Mouse (Mus musculus) embryonic facial prominence, embryonic 13.5 days (tissue): ENCODE data around the gene Skida1. TPM values are rescaled to one million over a fixed set of nuclear protein-coding genes. Genes with fewer than 3 reads are reported as not detected.

ENCODE experiments used
- ATAC-seq: fragments of 200-750 bp; cut with Nextera tagmentation; 2 replicates; pipeline ENCODE4 v1.8.0; 2017; ENCODE audit warnings: low read depth; ENCODE audit not compliant: insufficient number of reproducible peaks, insufficient read depth, low FRiP score, low TSS enrichment
- H3K27ac ChIP-seq: fragments of 300-500 bp; sonication (generic); 2 replicates; pipeline ENCODE4 v1.5.1; 2015; ENCODE audit warnings: moderate library complexity, mild to moderate bottlenecking, inconsistent platforms
- H3K27me3 ChIP-seq: fragments of 300-500 bp; sonication (generic); 2 replicates; pipeline ENCODE4 v1.6.1; 2015; ENCODE audit warnings: mild to moderate bottlenecking, inconsistent platforms
- H3K36me3 ChIP-seq: fragments of 300-500 bp; sonication (generic); 2 replicates; pipeline ENCODE4 v1.6.1; 2015; ENCODE audit warnings: mild to moderate bottlenecking, inconsistent platforms
- H3K4me1 ChIP-seq: fragments of 300-500 bp; sonication (generic); 2 replicates; pipeline ENCODE4 v1.6.1; 2015; ENCODE audit warnings: inconsistent platforms
- H3K4me2 ChIP-seq: fragments of 300-500 bp; sonication (generic); 2 replicates; pipeline ENCODE4 v1.6.1; 2015; ENCODE audit warnings: moderate library complexity, mild to moderate bottlenecking, inconsistent platforms
- H3K4me3 ChIP-seq: fragments of 300-500 bp; sonication (generic); 2 replicates; pipeline ENCODE4 v1.5.1; 2015; ENCODE audit warnings: mild to moderate bottlenecking, inconsistent platforms
- H3K9ac ChIP-seq: fragments of 300-500 bp; sonication (generic); 2 replicates; pipeline ENCODE4 v1.6.1; 2015; ENCODE audit warnings: mild to moderate bottlenecking, inconsistent platforms
- H3K9me3 ChIP-seq: fragments of 300-500 bp; sonication (generic); 2 replicates; pipeline ENCODE4 v1.6.1; 2016; ENCODE audit warnings: inconsistent platforms
- WGBS: fragments of 180-500 bp; shearing (Covaris S2); methylation state at CpG from one replicate; pipeline ENCODE4 v1.1.7; 2015; ENCODE audit warnings: mixed read lengths; 5-methylcytosine and 5-hydroxymethylcytosine counted together
- polyA plus RNA-seq: library from polyadenylated mRNA; unstranded; fragments of >200 nt; fragmentation: Nextera tagmentation; extraction: Ambion mirVana; gene quantifications from 2 replicates; pipeline ENCODE4 v1.2.1, GENCODE M21; 2015

Skida1 gene
- polyA plus RNA-seq, 1 experiment from 2014 or later, result 9.8 TPM

GRCm38 (mm10) chr2:18033166-18034108, 15.4 kb downstream of the Skida1 start:
- 0 out of 2 replicates have a peak overlapping the region, but pooled peaks have one; percentile 5 for H3K27ac ChIP-seq
- H3K36me3 ChIP-seq, result no peaks in the 10 kb centered on the region
- H3K9ac ChIP-seq, result 0 out of 2 replicates have a peak overlapping the region, but pooled peaks have one; percentile 6
- 34% methylated on average over 10 of the region's 10 CpGs for WGBS
- H3K4me2 ChIP-seq, result peak overlapping the region; percentile 94; the same call in 1 of the 2 replicates
- 0 out of 2 replicates have a peak, but pooled peaks cover 3% of the 10 kb centered on the region for H3K27me3 ChIP-seq
- no peak for ATAC-seq
- no peak overlapping the region for H3K4me3 ChIP-seq
- no peaks in the 10 kb centered on the region for H3K9me3 ChIP-seq
- H3K4me1 ChIP-seq, result peaks cover 39% of the 10 kb centered on the region

- Histone ChIP-seq H3K36me3 (no peaks in the 10 kb centered on the region), H3K27ac (no peak overlapping the region), H3K9me3 (no peaks in the 10 kb centered on the region), H3K27me3 (no peaks in the 10 kb centered on the region), H3K4me1 (peaks cover 38% of the 10 kb centered on the region), H3K4me3 (no peak overlapping the region), H3K9ac (0 out of 2 replicates have a peak overlapping the region, but pooled peaks have one; percentile 6), H3K4me2 (peak overlapping the region; percentile 94; the same call in 1 of the 2 replicates)
- no peak for ATAC-seq
- WGBS, result 50% methylated on average over 5 of the region's 5 CpGs
Measured at GRCm38 (mm10) chr2:18032538-18032895, 16.3 kb downstream of the Skida1 start.

GRCm38 (mm10) chr2:18031831-18032537, 16.9 kb downstream of the Skida1 start:
- Histone ChIP-seq H3K27me3 (no peaks in the 10 kb centered on the region), H3K9ac (peak overlapping the region; percentile 83), H3K4me1 (peaks cover 41% of the 10 kb centered on the region), H3K36me3 (no peaks in the 10 kb centered on the region), H3K27ac (peak overlapping the region; percentile 33), H3K4me2 (peak overlapping the region; percentile 94), H3K4me3 (peak overlapping the region; percentile 46), H3K9me3 (no peaks in the 10 kb centered on the region)
- WGBS, result 2% methylated on average over 34 of the region's 34 CpGs
- no peak for ATAC-seq

GRCm38 (mm10) chr2:18031271-18031821, 17.5 kb downstream of the Skida1 start:
- H3K4me3 ChIP-seq, result peak overlapping the region; percentile 46
- no peaks in the 10 kb centered on the region for H3K9me3 ChIP-seq
- H3K36me3 ChIP-seq, result no peaks in the 10 kb centered on the region
- peak overlapping the region; percentile 33 for H3K27ac ChIP-seq
- peaks cover 48% of the 10 kb centered on the region for H3K4me1 ChIP-seq
- H3K9ac ChIP-seq, result peak overlapping the region; percentile 83
- 4% methylated on average over 26 of the region's 26 CpGs for WGBS
- H3K4me2 ChIP-seq, result peak overlapping the region; percentile 94
- no peak for ATAC-seq
- H3K27me3 ChIP-seq, result no peaks in the 10 kb centered on the region

GRCm38 (mm10) chr2:18030581-18030980, 18.3 kb downstream of the Skida1 start:
- Histone ChIP-seq H3K27me3 (no peaks in the 10 kb centered on the region), H3K4me2 (no peak overlapping the region), H3K36me3 (no peaks in the 10 kb centered on the region), H3K4me1 (peaks cover 52% of the 10 kb centered on the region), H3K4me3 (no peak overlapping the region), H3K9ac (no peak overlapping the region), H3K27ac (no peak overlapping the region), H3K9me3 (no peaks in the 10 kb centered on the region)
- WGBS, result 39% methylated on average over 8 of the region's 8 CpGs
- no peak for ATAC-seq

- peaks cover 53% of the 10 kb centered on the region for H3K4me1 ChIP-seq
- H3K9me3 ChIP-seq, result no peaks in the 10 kb centered on the region
- no peak overlapping the region for H3K27ac ChIP-seq
- no peak overlapping the region for H3K4me2 ChIP-seq
- 66% methylated on average over 7 of the region's 7 CpGs for WGBS
- peaks cover 5% of the 10 kb centered on the region; the same call in 1 of the 2 replicates for H3K27me3 ChIP-seq
- ATAC-seq, result no peak
- H3K36me3 ChIP-seq, result no peaks in the 10 kb centered on the region
- no peak overlapping the region for H3K9ac ChIP-seq
- no peak overlapping the region for H3K4me3 ChIP-seq
Measured at GRCm38 (mm10) chr2:18029656-18030055, 19.2 kb downstream of the Skida1 start.

- H3K27me3 ChIP-seq, result peaks cover 12% of the 10 kb centered on the region; the same call in 1 of the 2 replicates
- H3K9ac ChIP-seq, result peak overlapping the region; percentile 93
Measured at GRCm38 (mm10) chr2:18028140-18029021, 20.5 kb downstream of the Skida1 start.

GRCm38 (mm10) chr2:18027448-18028139, 21.3 kb downstream of the Skida1 start:
- H3K4me2 ChIP-seq, result peak overlapping the region; percentile 97
- H3K4me3 ChIP-seq, result peak overlapping the region; percentile 68
- H3K9me3 ChIP-seq, result no peaks in the 10 kb centered on the region
- peak; percentile 85 for ATAC-seq
- peaks cover 12% of the 10 kb centered on the region; the same call in 1 of the 2 replicates for H3K27me3 ChIP-seq
- WGBS, result under 1% methylated on average over 44 of the region's 44 CpGs
- H3K9ac ChIP-seq, result peak overlapping the region; percentile 93
- no peaks in the 10 kb centered on the region for H3K36me3 ChIP-seq
- peaks cover 35% of the 10 kb centered on the region for H3K4me1 ChIP-seq
- H3K27ac ChIP-seq, result peak overlapping the region; percentile 98

More at GRCm38 (mm10) chr2:18028140-18029021, 20.5 kb downstream of the Skida1 start:
- peaks cover 43% of the 10 kb centered on the region for H3K4me1 ChIP-seq
- no peaks in the 10 kb centered on the region for H3K36me3 ChIP-seq
- H3K9me3 ChIP-seq, result no peaks in the 10 kb centered on the region
- H3K4me3 ChIP-seq, result peak overlapping the region; percentile 68
- peak overlapping the region; percentile 98 for H3K27ac ChIP-seq
- peak overlapping the region; percentile 97 for H3K4me2 ChIP-seq
- WGBS, result under 1% methylated on average over 61 of the region's 61 CpGs
- peak; percentile 63 for ATAC-seq

- H3K4me1 ChIP-seq, result peaks cover 23% of the 10 kb centered on the region
- no peaks in the 10 kb centered on the region for H3K36me3 ChIP-seq
- 0 out of 2 replicates have a peak, but pooled peaks have one; percentile 15 for ATAC-seq
- H3K4me2 ChIP-seq, result peak overlapping the region; percentile 97
- under 1% methylated on average over 44 of the region's 44 CpGs for WGBS
- peak overlapping the region; percentile 24; the same call in 1 of the 2 replicates for H3K27ac ChIP-seq
- H3K4me3 ChIP-seq, result peak overlapping the region; percentile 68
- H3K27me3 ChIP-seq, result peaks cover 12% of the 10 kb centered on the region; the same call in 1 of the 2 replicates
- H3K9me3 ChIP-seq, result no peaks in the 10 kb centered on the region
- peak overlapping the region; percentile 93 for H3K9ac ChIP-seq
Measured at GRCm38 (mm10) chr2:18026116-18026947, 22.5 kb downstream of the Skida1 start.
